Mouse (Mus musculus) heart, postnatal 0 days (tissue): Measurements from ENCODE around the gene Timm50.

Source experiments
- CTCF ChIP-seq: IDR thresholded peaks from 2 replicates; pipeline ENCODE4 v1.5.1; 2016; ENCODE audit warnings: antibody characterized with exemption, control low read depth, low read depth
- EP300 ChIP-seq: IDR thresholded peaks from 2 replicates; pipeline ENCODE4 v1.6.1; 2016; ENCODE audit warnings: antibody characterized with exemption, low read depth

DNA sequence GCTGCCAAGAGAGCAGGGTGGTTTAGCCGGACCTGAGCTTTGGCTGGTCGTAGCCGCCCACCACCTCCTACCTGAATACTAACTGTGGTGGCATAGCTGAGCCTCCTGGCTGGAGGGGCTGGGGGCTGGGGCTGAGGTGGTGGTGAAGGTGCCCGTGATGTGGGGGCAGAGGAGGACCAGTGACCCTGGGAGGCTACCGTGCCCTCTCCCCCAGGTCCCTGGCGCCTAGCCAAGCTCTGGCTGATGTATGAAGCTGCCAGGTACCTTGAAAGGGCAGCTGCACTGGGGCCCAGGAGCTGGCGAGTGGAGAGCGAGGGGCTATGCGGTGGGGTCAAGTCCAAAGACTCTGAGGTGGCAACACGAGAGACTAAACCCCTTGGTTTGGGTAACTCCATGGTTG lies 48.0 kb upstream of the Timm50 start:
- TF ChIP-seq CTCF: no peak
- TF ChIP-seq EP300: no peak
